Mouse (Mus musculus): ENCODE data around the gene Robo4. TPM values are rescaled to one million over a fixed set of nuclear protein-coding genes. Genes with fewer than 3 reads are reported as not detected.

The Robo4 gene
- polyA plus RNA-seq, 1 experiment from 2014 or later = 9.5 TPM

- WGBS = 0% methylated on average over 1 of the region's 1 CpGs
- ATAC-seq (ENCODE audit: insufficient number of reproducible peaks, insufficient read depth, low FRiP score, low TSS enrichment, low read depth) = no peak
- Histone ChIP-seq H3K4me2 (no peak overlapping the region), H3K9me3 (no peaks in the 10 kb centered on the region), H3K27ac (no peak overlapping the region), H3K4me3 (no peak overlapping the region), H3K4me1 (peaks cover 4% of the 10 kb centered on the region; the same call in 1 of the 2 replicates), H3K9ac (no peak overlapping the region), H3K36me3 (no peaks in the 10 kb centered on the region), H3K27me3 (peaks cover 34% of the 10 kb centered on the region)
Measured at GRCm38 (mm10) chr9:37406372-37406771, 4.7 kb downstream of the Robo4 start.

- ATAC-seq (ENCODE audit: insufficient number of reproducible peaks, insufficient read depth, low FRiP score, low TSS enrichment, low read depth) = no peak
- 12% methylated on average over 19 of the region's 19 CpGs for WGBS
- H3K4me3 ChIP-seq = no peak overlapping the region
Measured at GRCm38 (mm10) chr9:37407850-37408502, 6.3 kb downstream of the Robo4 start.

GRCm38 (mm10) chr9:37409698-37410445 lies 8.2 kb downstream of the Robo4 start:
- 73% methylated on average over 8 of the region's 8 CpGs for WGBS

More at GRCm38 (mm10) chr9:37407850-37408502, 6.3 kb downstream of the Robo4 start:
- Histone ChIP-seq H3K36me3 (no peaks in the 10 kb centered on the region), H3K4me2 (peak overlapping the region; percentile 40), H3K27ac (no peak overlapping the region), H3K4me1 (peaks cover 4% of the 10 kb centered on the region; the same call in 1 of the 2 replicates), H3K9ac (no peak overlapping the region), H3K27me3 (peaks cover 34% of the 10 kb centered on the region), H3K9me3 (no peaks in the 10 kb centered on the region)

GRCm38 (mm10) chr9:37412989-37413388 lies 11.3 kb downstream of the Robo4 start:
- Histone ChIP-seq H3K27ac (no peak overlapping the region), H3K9me3 (no peaks in the 10 kb centered on the region), H3K9ac (no peak overlapping the region), H3K27me3 (peaks cover 16% of the 10 kb centered on the region), H3K4me1 (peaks cover 3% of the 10 kb centered on the region; the same call in 1 of the 2 replicates), H3K36me3 (no peaks in the 10 kb centered on the region), H3K4me2 (no peak overlapping the region), H3K4me3 (no peak overlapping the region)
- 43% methylated on average over 3 of the region's 3 CpGs for WGBS
- ATAC-seq (ENCODE audit: insufficient number of reproducible peaks, insufficient read depth, low FRiP score, low TSS enrichment, low read depth) = no peak

More at GRCm38 (mm10) chr9:37409698-37410445, 8.2 kb downstream of the Robo4 start:
- Histone ChIP-seq H3K9me3 (no peaks in the 10 kb centered on the region), H3K36me3 (no peaks in the 10 kb centered on the region), H3K27me3 (peaks cover 34% of the 10 kb centered on the region), H3K9ac (no peak overlapping the region), H3K4me3 (no peak overlapping the region), H3K27ac (no peak overlapping the region), H3K4me2 (no peak overlapping the region), H3K4me1 (peaks cover 4% of the 10 kb centered on the region; the same call in 1 of the 2 replicates)
- ATAC-seq (ENCODE audit: insufficient number of reproducible peaks, insufficient read depth, low FRiP score, low TSS enrichment, low read depth) = no peak

GRCm38 (mm10) chr9:37414666-37415065 lies 13.0 kb downstream of the Robo4 start:
- 77% methylated on average over 3 of the region's 3 CpGs for WGBS
- H3K27ac ChIP-seq = no peak overlapping the region
- H3K9ac ChIP-seq = no peak overlapping the region
- no peaks in the 10 kb centered on the region for H3K9me3 ChIP-seq
- ATAC-seq (ENCODE audit: insufficient number of reproducible peaks, insufficient read depth, low FRiP score, low TSS enrichment, low read depth) = no peak
- H3K4me1 ChIP-seq = no peaks in the 10 kb centered on the region
- H3K4me3 ChIP-seq = no peak overlapping the region
- no peaks in the 10 kb centered on the region for H3K36me3 ChIP-seq
- no peaks in the 10 kb centered on the region for H3K27me3 ChIP-seq
- H3K4me2 ChIP-seq = no peak overlapping the region

GRCm38 (mm10) chr9:37418791-37419190 lies 17.1 kb downstream of the Robo4 start:
- no peak overlapping the region for H3K4me3 ChIP-seq
- H3K4me2 ChIP-seq = no peak overlapping the region
- ATAC-seq (ENCODE audit: insufficient number of reproducible peaks, insufficient read depth, low FRiP score, low TSS enrichment, low read depth) = no peak
- peaks cover 4% of the 10 kb centered on the region; the same call in 1 of the 2 replicates for H3K27me3 ChIP-seq
- peaks cover 7% of the 10 kb centered on the region; the same call in 1 of the 2 replicates for H3K4me1 ChIP-seq
- 81% methylated on average over 4 of the region's 4 CpGs for WGBS
- H3K36me3 ChIP-seq = no peaks in the 10 kb centered on the region
- H3K27ac ChIP-seq = no peak overlapping the region
- H3K9ac ChIP-seq = no peak overlapping the region
- H3K9me3 ChIP-seq = no peaks in the 10 kb centered on the region

GRCm38 (mm10) chr9:37420676-37421075 lies 19.0 kb downstream of the Robo4 start:
- Histone ChIP-seq H3K27ac (no peak overlapping the region), H3K4me3 (peak overlapping the region; percentile 32), H3K9me3 (no peaks in the 10 kb centered on the region), H3K9ac (peak overlapping the region; percentile 51; the same call in 1 of the 2 replicates), H3K36me3 (no peaks in the 10 kb centered on the region), H3K4me1 (peaks cover 7% of the 10 kb centered on the region; the same call in 1 of the 2 replicates), H3K4me2 (peak overlapping the region; percentile 61), H3K27me3 (peaks cover 7% of the 10 kb centered on the region; the same call in 1 of the 2 replicates)
- peak; percentile 67 for ATAC-seq (ENCODE audit: insufficient number of reproducible peaks, insufficient read depth, low FRiP score, low TSS enrichment, low read depth)
- 0% methylated on average over 27 of the region's 27 CpGs for WGBS

- no peak for ATAC-seq (ENCODE audit: insufficient number of reproducible peaks, insufficient read depth, low FRiP score, low TSS enrichment, low read depth)
- H3K27me3 ChIP-seq = peaks cover 7% of the 10 kb centered on the region; the same call in 1 of the 2 replicates
- H3K9me3 ChIP-seq = no peaks in the 10 kb centered on the region
- peaks cover 7% of the 10 kb centered on the region; the same call in 1 of the 2 replicates for H3K4me1 ChIP-seq
- 0 out of 2 replicates have a peak overlapping the region, but pooled peaks have one; percentile 0 for H3K9ac ChIP-seq
- H3K4me3 ChIP-seq = peak overlapping the region; percentile 32
- 23% methylated on average over 12 of the region's 12 CpGs for WGBS
- no peaks in the 10 kb centered on the region for H3K36me3 ChIP-seq
- peak overlapping the region; percentile 61 for H3K4me2 ChIP-seq
- no peak overlapping the region for H3K27ac ChIP-seq
Measured at GRCm38 (mm10) chr9:37421239-37421638, 19.5 kb downstream of the Robo4 start.

- H3K9me3 ChIP-seq = no peaks in the 10 kb centered on the region
- H3K27ac ChIP-seq = no peak overlapping the region
- no peak overlapping the region for H3K4me2 ChIP-seq
- 27% methylated on average over 26 of the region's 26 CpGs for WGBS
- H3K4me1 ChIP-seq = peaks cover 18% of the 10 kb centered on the region
- no peaks in the 10 kb centered on the region for H3K36me3 ChIP-seq
- H3K27me3 ChIP-seq = peaks cover 82% of the 10 kb centered on the region
- H3K9ac ChIP-seq = no peak overlapping the region
- no peak for ATAC-seq (ENCODE audit: insufficient number of reproducible peaks, insufficient read depth, low FRiP score, low TSS enrichment, low read depth)
- H3K4me3 ChIP-seq = no peak overlapping the region
Measured at GRCm38 (mm10) chr9:37429326-37429725, 27.6 kb downstream of the Robo4 start.

- H3K4me3 ChIP-seq = peak overlapping the region; percentile 21
- 2% methylated on average over 12 of the region's 12 CpGs for WGBS
- H3K9ac ChIP-seq = no peak overlapping the region
- H3K9me3 ChIP-seq = no peaks in the 10 kb centered on the region
- no peak overlapping the region for H3K27ac ChIP-seq
- no peaks in the 10 kb centered on the region for H3K36me3 ChIP-seq
- peak overlapping the region; percentile 49 for H3K4me2 ChIP-seq
- peaks cover 18% of the 10 kb centered on the region for H3K4me1 ChIP-seq
- ATAC-seq (ENCODE audit: insufficient number of reproducible peaks, insufficient read depth, low FRiP score, low TSS enrichment, low read depth) = peak; percentile 64
- peaks cover 92% of the 10 kb centered on the region for H3K27me3 ChIP-seq
Measured at GRCm38 (mm10) chr9:37430582-37430981, 28.9 kb downstream of the Robo4 start.

- H3K36me3 ChIP-seq = no peaks in the 10 kb centered on the region
- no peak overlapping the region for H3K9ac ChIP-seq
- H3K4me3 ChIP-seq = peak overlapping the region; percentile 38
- no peak for ATAC-seq (ENCODE audit: insufficient number of reproducible peaks, insufficient read depth, low FRiP score, low TSS enrichment, low read depth)
- WGBS = 1% methylated on average over 16 of the region's 17 CpGs
- peaks cover 18% of the 10 kb centered on the region for H3K4me1 ChIP-seq
- peaks cover 98% of the 10 kb centered on the region for H3K27me3 ChIP-seq
- no peak overlapping the region for H3K27ac ChIP-seq
- peak overlapping the region; percentile 59 for H3K4me2 ChIP-seq
- no peaks in the 10 kb centered on the region for H3K9me3 ChIP-seq
Measured at GRCm38 (mm10) chr9:37432026-37432666, 30.4 kb downstream of the Robo4 start.

Measured in embryonic facial prominence, embryonic 13.5 days (tissue).